Mouse (Mus musculus): ENCODE results near the gene Pcsk5.

DNA sequence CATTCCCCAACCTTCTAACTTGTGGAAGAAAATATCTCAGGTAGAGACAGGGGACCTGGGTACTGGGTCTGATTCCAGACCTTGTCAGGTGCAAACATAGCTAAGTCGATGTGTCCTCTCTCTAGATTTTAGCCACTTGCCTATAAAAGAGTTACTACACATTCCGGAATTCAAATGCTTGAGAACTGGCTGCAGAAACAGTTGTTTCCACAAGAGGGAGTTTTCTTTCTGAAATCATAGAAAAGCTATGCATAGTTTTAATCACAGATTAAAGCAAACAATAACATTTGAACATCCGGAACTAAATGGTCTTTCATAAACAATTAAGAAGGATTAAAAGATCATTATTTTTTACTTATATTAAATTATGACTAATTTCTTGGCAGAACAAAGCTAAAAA is 19.3 kb upstream of the Pcsk5 start:
- no peak for TF ChIP-seq CTCF (IDR thresholded peaks at IDR 0.05; ENCODE audit: low read depth, low read length)
- TF ChIP-seq GATA1 (IDR thresholded peaks at IDR 0.05; ENCODE audit: borderline replicate concordance, low read length): no peak

All from G1E (cell line).